Mouse (Mus musculus) lung, embryonic 14.5 days (tissue): Measurements from ENCODE around the gene Slc30a5. TPM values are rescaled to one million over a fixed set of nuclear protein-coding genes. Genes with fewer than 3 reads are reported as not detected.

Source experiments
- ATAC-seq: fragments of 200-750 bp; cut with Nextera tagmentation; 2 replicates; pipeline ENCODE4 v1.8.0; 2017; ENCODE audit warnings: mild to moderate bottlenecking, moderate TSS enrichment, moderate library complexity; ENCODE audit not compliant: insufficient read depth
- DNase-seq: peaks from one replicate; pipeline ENCODE4 v3.0.0-alpha.2; 2015
- H3K27ac ChIP-seq: fragments of 300-500 bp; sonication (generic); 2 replicates; pipeline ENCODE4 v1.5.1; 2014; ENCODE audit warnings: low read depth, mild to moderate bottlenecking, moderate library complexity
- H3K27me3 ChIP-seq: fragments of 300-500 bp; sonication (generic); 2 replicates; pipeline ENCODE4 v1.6.1; 2014; ENCODE audit warnings: low read length, control low read depth; ENCODE audit not compliant: insufficient read depth
- H3K36me3 ChIP-seq: fragments of 300-500 bp; sonication (generic); 2 replicates; pipeline ENCODE4 v1.6.1; 2014; ENCODE audit warnings: control low read depth; ENCODE audit not compliant: insufficient read depth
- H3K4me1 ChIP-seq: fragments of 300-500 bp; sonication (generic); 2 replicates; pipeline ENCODE4 v1.6.1; 2014; ENCODE audit warnings: antibody characterized with exemption, control low read depth; ENCODE audit not compliant: insufficient read depth
- H3K4me2 ChIP-seq: fragments of 300-500 bp; sonication (generic); 2 replicates; pipeline ENCODE4 v1.6.1; 2014; ENCODE audit warnings: mild to moderate bottlenecking
- H3K4me3 ChIP-seq: fragments of 300-500 bp; sonication (generic); 2 replicates; pipeline ENCODE4 v1.5.1; 2014; ENCODE audit warnings: low read depth, low read length
- H3K9ac ChIP-seq: fragments of 300-500 bp; sonication (generic); 2 replicates; pipeline ENCODE4 v1.6.1; 2014
- H3K9me3 ChIP-seq: fragments of 300-500 bp; sonication (generic); 2 replicates; pipeline ENCODE4 v1.6.1; 2016; ENCODE audit warnings: low read depth, low read length, control low read depth
- CTCF ChIP-seq: IDR thresholded peaks from 2 replicates; pipeline ENCODE4 v1.5.1; 2016; ENCODE audit warnings: antibody characterized with exemption, low read depth
- WGBS: fragments of 180-500 bp; shearing (Covaris S2); extraction: QIAGEN DNeasy Blood & Tissue Kit; methylation state at CpG from one replicate; pipeline ENCODE4 v1.1.7; 2014; 5-methylcytosine and 5-hydroxymethylcytosine counted together
- polyA plus RNA-seq: library from polyadenylated mRNA; unstranded; fragments of >200 nt; fragmentation: Nextera tagmentation; extraction: Ambion mirVana; gene quantifications from 2 replicates; pipeline ENCODE4 v1.2.1, GENCODE M21; 2014

Slc30a5 gene
- polyA plus RNA-seq, 1 experiment from 2014 or later: 64.6 TPM

- Histone ChIP-seq H3K27ac (no peak overlapping the region), H3K36me3 (peaks cover 29% of the 10 kb centered on the region), H3K4me2 (no peak overlapping the region), H3K9ac (no peak overlapping the region), H3K4me3 (no peak overlapping the region), H3K27me3 (no peaks in the 10 kb centered on the region), H3K4me1 (peaks cover 12% of the 10 kb centered on the region), H3K9me3 (no peaks in the 10 kb centered on the region)
- ATAC-seq (no peak), DNase-seq (peak; percentile 38)
- TF ChIP-seq CTCF: no peak
- 63% methylated on average over 6 of the region's 6 CpGs for WGBS
Measured at GRCm38 (mm10) chr13:100787316-100788010, 45.8 kb downstream of the Slc30a5 start.

DNA sequence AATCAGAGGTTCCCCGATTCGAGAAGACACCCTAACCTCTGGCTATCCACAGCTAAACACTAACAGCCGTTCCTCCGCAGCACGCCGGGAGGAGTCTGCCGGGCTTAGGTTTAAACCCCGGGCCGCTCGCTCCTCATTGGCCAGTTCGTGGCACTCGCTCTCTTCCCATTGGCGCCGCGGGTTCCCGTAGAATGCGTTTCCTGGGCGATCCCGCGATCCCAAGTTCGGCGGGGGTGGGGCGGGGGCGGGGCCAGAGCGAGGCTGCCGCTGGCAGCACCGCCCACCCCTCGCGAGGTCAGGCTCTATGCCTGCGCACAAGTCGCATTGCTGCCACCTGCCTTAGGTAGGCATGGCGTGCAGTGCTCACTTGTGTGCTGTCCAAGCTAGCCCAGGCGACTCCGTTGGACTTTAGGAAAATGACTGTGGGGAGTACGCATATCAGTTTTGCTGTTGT, 46.8 kb downstream of the Slc30a5 start, which contains the start of gene Ccnb1:
TSS of gene Ccnb1 (minus strand) at position 157 of the 454 bp plus-strand sequence.
- Histone ChIP-seq H3K27me3 (no peaks in the 10 kb centered on the region), H3K27ac (peak within 1 kb of the TSS; percentile 88), H3K4me1 (peaks cover 12% of the 10 kb centered on the region), H3K4me2 (peak within 1 kb of the TSS; percentile 76), H3K9me3 (no peaks in the 10 kb centered on the region), H3K36me3 (peaks cover 39% of the 10 kb centered on the region), H3K9ac (peak within 1 kb of the TSS; percentile 96), H3K4me3 (peak within 1 kb of the TSS; percentile 97)
- peak; percentile 99 for ATAC-seq
- peak; percentile 29; the same call in 1 of the 2 replicates for TF ChIP-seq CTCF
- under 1% methylated on average over 35 of the region's 35 CpGs for WGBS
- DNase-seq: peak; percentile 97

DNA sequence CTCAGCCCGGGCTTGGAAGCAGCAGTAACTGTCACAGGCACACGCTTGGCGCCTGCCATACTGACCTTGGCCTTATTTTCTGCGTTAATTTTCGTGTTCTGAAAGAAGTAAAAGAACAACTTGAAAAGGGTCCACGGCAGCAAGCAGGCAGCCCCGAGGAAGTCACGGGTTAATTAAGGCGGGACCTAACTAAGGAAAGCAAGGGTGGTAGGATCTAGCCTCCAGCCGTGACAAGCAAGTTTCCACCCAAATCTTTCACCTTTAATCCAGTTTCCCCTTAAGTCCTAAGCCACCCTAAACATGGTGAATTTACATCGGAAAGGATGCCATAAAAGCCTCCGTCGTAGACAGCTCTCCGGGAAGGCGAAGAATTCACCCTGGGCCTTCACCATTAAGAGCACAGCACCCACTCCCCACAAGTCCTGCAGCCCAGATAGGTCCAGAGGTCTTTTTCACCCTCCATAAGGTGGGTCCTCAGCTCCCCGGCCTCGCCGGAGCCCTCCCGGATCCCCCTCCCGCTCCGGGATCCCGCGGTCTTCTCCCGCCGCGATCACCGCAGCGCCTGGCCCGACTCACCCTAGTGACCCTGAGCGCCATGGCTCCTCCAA, 47.3 kb downstream of the Slc30a5 start:
- TF ChIP-seq CTCF: no peak
- no peaks in the 10 kb centered on the region for H3K27me3 ChIP-seq
- peak overlapping the region; percentile 76 for H3K4me2 ChIP-seq
- H3K36me3 ChIP-seq: peaks cover 44% of the 10 kb centered on the region
- H3K4me1 ChIP-seq: peaks cover 12% of the 10 kb centered on the region
- peak overlapping the region; percentile 96 for H3K9ac ChIP-seq
- 0% methylated on average over 30 of the region's 30 CpGs for WGBS
- no peaks in the 10 kb centered on the region for H3K9me3 ChIP-seq
- peak overlapping the region; percentile 88 for H3K27ac ChIP-seq
- H3K4me3 ChIP-seq: peak overlapping the region; percentile 97
- DNase-seq: peak; percentile 56
- ATAC-seq: 0 out of 2 replicates have a peak, but pooled peaks have one; percentile 10

DNA sequence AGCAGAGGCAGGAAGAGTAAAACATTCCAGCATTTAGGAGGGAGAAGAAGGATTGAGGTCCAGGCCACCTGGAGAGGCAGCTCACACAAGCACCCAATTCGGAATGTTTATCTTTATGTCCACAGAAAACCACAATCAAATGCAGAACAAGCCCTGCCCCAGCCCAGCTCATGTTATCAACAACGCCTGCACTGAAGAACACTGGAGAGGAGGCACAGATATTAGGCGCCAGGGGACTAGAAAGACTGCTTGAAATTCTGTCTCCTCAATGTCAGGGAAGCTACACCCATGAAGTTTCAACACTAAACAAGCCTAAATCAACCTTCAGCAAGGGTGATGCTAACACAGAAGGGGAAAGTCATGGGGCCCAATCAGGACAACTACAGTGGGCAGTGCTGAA, 55.7 kb downstream of the Slc30a5 start:
- Histone ChIP-seq H3K27ac (no peak overlapping the region), H3K27me3 (no peaks in the 10 kb centered on the region), H3K9ac (no peak overlapping the region), H3K4me1 (no peaks in the 10 kb centered on the region; the same call in 1 of the 2 replicates), H3K4me2 (no peak overlapping the region), H3K36me3 (peaks cover 43% of the 10 kb centered on the region), H3K4me3 (no peak overlapping the region), H3K9me3 (no peaks in the 10 kb centered on the region)
- DNase-seq: no peak
- 65% methylated on average over 3 of the region's 3 CpGs for WGBS
- no peak for TF ChIP-seq CTCF
- ATAC-seq: no peak

DNA sequence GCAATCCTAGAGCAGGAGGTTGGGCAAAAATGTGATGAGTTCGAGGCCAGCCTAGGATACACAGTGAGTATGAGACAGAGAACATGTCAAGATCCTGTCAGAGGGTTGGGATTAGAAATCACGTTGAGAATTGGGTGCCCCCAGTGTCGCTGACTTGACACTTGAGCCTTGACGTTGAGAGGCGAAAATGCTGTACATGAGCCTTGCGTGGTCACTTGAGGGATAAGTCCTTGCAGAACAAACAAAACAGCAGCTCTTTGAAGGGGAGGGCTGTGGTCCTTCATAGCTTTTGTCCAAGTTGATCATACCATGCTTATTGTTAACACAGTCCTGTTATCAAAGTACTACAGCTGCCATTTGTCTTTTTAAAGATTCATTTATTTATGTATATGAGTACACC, 56.5 kb downstream of the Slc30a5 start:
- ATAC-seq (no peak), DNase-seq (no peak)
- 52% methylated on average over 6 of the region's 6 CpGs for WGBS
- Histone ChIP-seq H3K9me3 (no peaks in the 10 kb centered on the region), H3K4me1 (no peaks in the 10 kb centered on the region), H3K27ac (no peak overlapping the region), H3K4me3 (no peak overlapping the region), H3K9ac (no peak overlapping the region), H3K4me2 (peak overlapping the region; percentile 71; the same call in 1 of the 2 replicates), H3K36me3 (peaks cover 39% of the 10 kb centered on the region), H3K27me3 (no peaks in the 10 kb centered on the region)
- no peak for TF ChIP-seq CTCF

GRCm38 (mm10) chr13:100776056-100776419, 57.2 kb downstream of the Slc30a5 start:
- WGBS: 13% methylated on average over 8 of the region's 8 CpGs
- peak; percentile 20; the same call in 1 of the 2 replicates for ATAC-seq
- TF ChIP-seq CTCF: no peak

DNA sequence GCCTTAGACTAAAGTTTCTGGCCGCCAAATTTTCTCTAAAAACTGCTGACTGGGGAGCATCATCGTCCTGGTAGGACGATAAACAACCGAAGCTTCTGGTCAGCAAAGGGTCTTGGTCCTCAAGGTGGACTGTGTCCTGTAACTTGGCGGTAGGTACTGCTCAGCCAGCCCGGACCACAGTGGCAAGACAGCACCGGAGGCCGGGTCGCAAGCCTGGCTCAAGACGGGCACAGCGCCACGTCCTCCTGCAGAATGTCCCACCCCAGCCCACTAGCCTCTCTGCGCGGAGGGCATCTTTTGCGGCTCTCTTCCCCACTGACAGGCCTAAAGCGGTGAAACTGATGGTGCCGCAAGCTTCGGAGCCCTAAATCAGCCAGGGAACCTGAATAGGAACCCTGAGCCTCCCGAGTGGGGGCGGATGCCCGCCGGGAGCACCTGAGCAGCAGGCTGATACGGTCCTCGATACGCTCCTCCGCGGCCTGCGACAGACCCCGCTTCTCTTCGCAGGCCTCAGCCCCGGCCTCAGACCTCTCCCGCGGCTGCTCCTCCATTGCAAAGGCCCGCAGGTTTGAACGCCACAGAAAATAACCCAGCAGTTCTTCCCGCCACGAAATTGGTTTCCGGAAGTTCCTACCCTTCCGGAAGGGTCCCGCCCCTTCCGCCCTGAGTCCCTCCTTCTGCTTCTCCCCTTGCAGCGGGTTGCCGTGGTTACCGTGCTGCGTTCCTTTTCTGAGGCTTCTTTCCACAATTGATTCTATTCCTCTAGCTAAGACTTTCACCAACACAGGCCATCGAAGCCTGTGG, 57.8 kb downstream of the Slc30a5 start, which contains the start of gene Cenph:
TSS of gene Cenph (minus strand) at position 648 of the 804 bp plus-strand sequence.
- WGBS: under 1% methylated on average over 46 of the region's 46 CpGs
- DNase-seq (peak; percentile 96), ATAC-seq (peak; percentile 95)
- Histone ChIP-seq H3K27ac (peak within 1 kb of the TSS; percentile 67), H3K4me1 (no peaks in the 10 kb centered on the region), H3K27me3 (no peaks in the 10 kb centered on the region), H3K4me3 (peak within 1 kb of the TSS; percentile 90), H3K9me3 (no peaks in the 10 kb centered on the region), H3K9ac (peak within 1 kb of the TSS; percentile 80), H3K4me2 (peak within 1 kb of the TSS; percentile 71), H3K36me3 (peaks cover 38% of the 10 kb centered on the region)
- no peak for TF ChIP-seq CTCF

More at GRCm38 (mm10) chr13:100776056-100776419, 57.2 kb downstream of the Slc30a5 start:
- Histone ChIP-seq H3K27ac (peak overlapping the region; percentile 63; the same call in 1 of the 2 replicates), H3K9me3 (no peaks in the 10 kb centered on the region), H3K36me3 (peaks cover 38% of the 10 kb centered on the region), H3K4me3 (peak overlapping the region; percentile 90), H3K27me3 (no peaks in the 10 kb centered on the region), H3K4me1 (no peaks in the 10 kb centered on the region), H3K4me2 (peak overlapping the region; percentile 71), H3K9ac (peak overlapping the region; percentile 80)
- no peak for DNase-seq
